Mouse (Mus musculus) retina, embryonic 14.5 days (tissue): ENCODE data around the gene B020031M17Rik.
"Not testable (repeated sequence)": the region's sequence is repeated elsewhere in the genome, so short reads cannot be mapped to it uniquely, and the experiment has no call there.

Source experiments
- DNase-seq: peaks from one replicate; pipeline ENCODE4 v3.0.0-alpha.2; 2015; ENCODE audit warnings: low spot score

B020031M17Rik gene

GRCm38 (mm10) chr13:119950706-119951105, at the start of gene B020031M17Rik:
TSS of gene B020031M17Rik (minus strand) at chr13:119950806.
- not testable (repeated sequence) for DNase-seq

- DNase-seq = not testable (repeated sequence)
Measured at GRCm38 (mm10) chr13:119999215-119999614, 48.6 kb upstream of the B020031M17Rik start.

GRCm38 (mm10) chr13:119998442-119999086, 48.0 kb upstream of the B020031M17Rik start:
- not testable (repeated sequence) for DNase-seq

- not testable (repeated sequence) for DNase-seq
Measured at GRCm38 (mm10) chr13:119991917-119992496, 41.4 kb upstream of the B020031M17Rik start.

- DNase-seq = not testable (repeated sequence)
Measured at GRCm38 (mm10) chr13:119991264-119991663, 40.7 kb upstream of the B020031M17Rik start.

- not testable (repeated sequence) for DNase-seq
Measured at GRCm38 (mm10) chr13:119969163-119969562, 18.6 kb upstream of the B020031M17Rik start.

- DNase-seq = not testable (repeated sequence)
Measured at GRCm38 (mm10) chr13:119968193-119968592, 17.6 kb upstream of the B020031M17Rik start.

- DNase-seq = peak; percentile 12
Measured at GRCm38 (mm10) chr13:119965968-119966367, 15.4 kb upstream of the B020031M17Rik start.

GRCm38 (mm10) chr13:119965302-119965952, 14.8 kb upstream of the B020031M17Rik start:
- not testable (repeated sequence) for DNase-seq

- not testable (repeated sequence) for DNase-seq
Measured at GRCm38 (mm10) chr13:119962856-119963255, 12.2 kb upstream of the B020031M17Rik start.

- not testable (repeated sequence) for DNase-seq
Measured at GRCm38 (mm10) chr13:119955567-119955966, 5.0 kb upstream of the B020031M17Rik start.

GRCm38 (mm10) chr13:119955089-119955488, 4.5 kb upstream of the B020031M17Rik start:
- DNase-seq = not testable (repeated sequence)

GRCm38 (mm10) chr13:119929172-119929571, 21.4 kb downstream of the B020031M17Rik start, which contains the start of gene Gm21761:
TSS of gene Gm21761 (minus strand) at chr13:119929272.
- not testable (repeated sequence) for DNase-seq

- DNase-seq = not testable (repeated sequence)
Measured at GRCm38 (mm10) chr13:119924597-119925340, 25.8 kb downstream of the B020031M17Rik start.

GRCm38 (mm10) chr13:119916966-119917722, 33.5 kb downstream of the B020031M17Rik start:
- not testable (repeated sequence) for DNase-seq

- not testable (repeated sequence) for DNase-seq
Measured at GRCm38 (mm10) chr13:119916449-119916848, 34.2 kb downstream of the B020031M17Rik start.
